Mouse (Mus musculus) hindlimb bud, embryonic 11.5 days (tissue): ENCODE measurements at regions not wholly inside any gene's neighbourhood (a gene's known extent, or its start where the extent isn't known, plus 50 kb on each side); places are given as distances from the start of the nearest gene placed in this dataset.
A peak's percentile ranks its signal among the peaks of the same experiment; 100 is the strongest.

Source experiments
- DNase-seq: peaks from one replicate; pipeline ENCODE4 v3.0.0-alpha.2; 2012; ENCODE audit warnings: low read depth, low spot score; ENCODE audit errors: extremely low spot score

DNA sequence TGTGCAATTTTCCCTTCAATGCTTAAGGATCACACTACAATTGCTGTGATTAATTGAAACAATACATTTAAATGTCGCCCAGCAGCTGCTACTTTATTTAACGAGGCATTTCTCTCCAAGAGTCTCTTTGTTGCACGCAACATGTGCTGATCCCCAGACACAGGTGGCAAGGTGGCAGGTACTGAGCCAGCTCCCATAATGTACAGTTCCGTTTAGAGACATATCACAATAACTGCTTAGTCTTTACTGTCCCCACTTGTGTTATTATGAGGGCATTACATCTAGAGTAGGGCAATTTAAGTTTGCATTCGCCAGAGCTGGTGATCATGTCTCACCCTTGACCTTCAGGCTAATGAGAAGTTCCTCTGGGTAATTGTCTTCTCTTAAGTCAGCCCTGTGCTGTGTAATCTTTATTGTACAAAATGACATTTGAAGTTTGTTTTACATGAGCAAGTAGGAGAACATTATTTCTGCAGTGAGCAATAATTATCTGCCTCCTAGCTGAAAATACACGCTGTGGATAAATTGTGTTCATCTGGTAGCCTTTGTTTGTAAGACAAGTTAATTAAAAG, 1005.7 kb upstream of the Nudt12 start:
- peak; percentile 22 for DNase-seq

DNA sequence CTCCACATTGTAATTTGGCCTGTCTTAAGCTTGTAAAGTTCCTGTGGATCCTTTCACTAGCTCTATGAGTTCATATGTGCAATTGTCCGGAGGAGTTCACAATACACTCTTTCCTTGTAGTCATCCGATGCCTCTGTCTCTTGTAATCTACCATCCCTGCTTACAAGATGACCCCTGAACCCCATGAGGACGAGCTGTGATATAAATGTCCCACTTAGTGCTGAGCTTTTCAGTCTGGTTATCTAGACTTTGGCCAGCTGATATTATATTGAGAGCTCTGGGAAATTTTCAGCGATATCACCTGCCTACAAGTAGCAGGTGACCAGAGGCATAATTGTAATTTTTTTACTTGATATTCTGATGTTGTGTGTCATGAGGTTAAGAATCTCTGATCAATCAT, 984.8 kb upstream of the Nudt12 start:
- no peak for DNase-seq

DNA sequence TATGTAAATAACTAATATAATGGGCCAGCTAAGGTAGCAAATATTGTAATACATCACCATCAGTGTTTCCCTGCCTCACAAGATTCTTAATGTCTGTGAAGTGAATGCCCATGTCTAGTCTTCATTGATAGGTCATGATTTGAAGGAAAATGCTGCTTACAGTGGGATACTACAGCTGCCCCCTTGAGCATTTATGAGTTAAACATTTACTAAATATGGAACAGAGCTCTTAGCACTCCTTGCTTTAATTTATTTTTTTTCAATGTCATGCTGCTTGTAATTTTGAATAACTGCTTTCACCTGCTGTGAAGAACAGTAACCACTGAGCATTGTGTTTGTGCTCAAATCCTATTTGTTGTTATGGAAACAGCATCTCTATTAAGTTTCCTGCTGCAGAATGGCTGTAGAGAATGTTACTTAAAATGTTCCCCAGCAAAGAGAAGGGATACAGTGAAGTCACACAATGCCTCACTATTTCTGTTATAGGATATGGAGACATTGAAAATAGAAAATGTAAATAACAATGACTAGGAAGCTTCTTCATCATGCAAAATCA, 966.2 kb upstream of the Nudt12 start:
- no peak for DNase-seq

DNA sequence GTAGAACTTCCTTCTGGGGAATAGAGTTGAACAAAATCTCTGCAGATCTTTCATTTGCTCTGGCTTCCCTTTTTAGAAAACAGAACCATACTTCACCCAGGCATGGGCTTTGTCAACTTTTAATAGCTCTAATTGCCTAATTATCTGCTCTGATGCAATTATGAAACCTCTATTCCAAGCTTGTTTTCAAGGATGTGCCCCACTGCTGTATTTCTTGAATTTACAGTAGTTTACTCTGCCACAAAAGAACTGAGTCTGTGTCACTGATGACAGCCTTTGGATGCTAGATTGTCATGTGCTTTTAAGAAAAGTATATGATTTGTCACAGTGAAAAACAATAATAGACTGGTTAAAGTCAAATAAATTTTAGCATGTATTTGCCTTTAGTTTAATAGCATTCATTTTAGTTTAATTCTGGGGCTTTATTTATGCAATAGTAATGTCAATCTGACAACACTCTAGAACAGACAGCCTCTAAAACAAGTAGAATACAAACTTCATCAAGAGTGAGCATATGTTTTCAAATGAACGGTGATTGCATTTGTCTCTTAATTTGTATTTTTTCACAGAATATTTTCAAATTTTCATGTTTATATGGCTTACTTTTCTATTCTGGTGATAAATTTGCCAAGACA, 964.1 kb upstream of the Nudt12 start:
- no peak for DNase-seq

DNA sequence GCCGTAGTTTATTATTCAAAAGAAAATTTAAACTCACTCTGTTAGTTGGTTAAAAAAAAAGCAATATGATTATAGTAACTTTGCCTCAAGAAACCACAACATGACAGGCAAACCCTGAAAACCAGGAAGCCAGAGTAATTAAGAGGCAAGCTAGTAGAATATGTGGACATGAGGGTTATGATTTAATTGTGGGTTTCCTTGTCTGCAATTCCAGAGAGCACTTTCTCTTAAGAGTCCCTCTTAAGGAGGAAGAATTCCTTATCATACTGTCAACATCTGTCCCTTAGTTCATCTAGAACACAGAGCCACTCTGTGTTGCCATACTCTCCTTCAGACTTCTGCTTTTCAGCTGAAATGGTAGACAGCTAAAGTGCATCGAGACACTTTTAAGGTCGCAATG, 954.2 kb upstream of the Nudt12 start:
- no peak for DNase-seq

DNA sequence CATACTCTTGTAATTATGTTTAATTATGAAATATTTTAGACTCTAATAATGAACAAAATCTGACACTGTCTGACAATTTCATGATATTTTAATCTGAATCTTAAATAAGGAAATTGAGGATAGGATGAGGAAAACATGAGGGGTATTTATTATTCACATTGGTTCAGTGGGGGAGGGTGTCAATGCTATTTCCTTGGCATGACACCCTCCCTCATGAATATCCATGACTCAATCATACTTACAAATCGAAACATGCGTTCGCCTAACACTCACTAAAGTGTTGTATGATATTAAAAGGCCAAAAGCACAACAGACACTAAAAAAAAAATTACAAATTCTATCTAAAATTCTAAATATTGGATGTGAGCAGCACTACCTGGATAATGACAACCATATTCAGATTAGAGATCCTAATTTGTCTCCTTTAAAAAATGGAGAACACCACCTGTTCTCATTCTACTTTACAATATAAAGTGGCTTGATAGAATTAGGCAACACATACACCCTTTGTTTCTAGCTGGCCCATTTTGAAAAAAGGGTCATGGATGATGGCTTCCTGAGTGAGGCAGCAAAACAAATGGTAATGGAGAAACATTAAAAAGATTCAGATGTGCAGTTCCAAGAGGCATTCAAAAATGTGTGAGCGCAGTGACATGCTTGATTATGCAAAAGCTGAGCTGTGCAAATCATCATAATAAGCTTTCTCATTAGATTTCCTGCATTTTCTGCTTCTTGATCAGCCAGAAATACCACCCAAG, 942.3 kb upstream of the Nudt12 start:
- DNase-seq: no peak

DNA sequence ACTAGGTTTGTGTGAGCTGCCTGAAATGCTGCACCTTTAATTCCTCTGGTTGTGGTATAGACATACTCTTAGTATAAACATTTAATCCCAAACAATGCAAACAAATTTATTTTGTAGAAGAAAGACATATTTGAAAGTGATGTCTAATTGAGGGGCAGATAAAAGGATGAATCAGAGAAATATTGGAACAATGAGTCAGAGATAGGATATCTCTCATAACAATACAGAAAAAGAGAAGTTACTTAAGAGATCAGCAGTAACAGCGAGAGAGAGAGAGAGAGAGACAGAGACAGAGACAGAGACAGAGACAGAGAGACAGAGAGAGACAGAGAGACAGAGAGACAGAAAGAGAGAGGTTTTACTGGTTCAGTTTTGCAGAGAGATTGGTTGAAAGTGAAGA, 933.3 kb upstream of the Nudt12 start:
- DNase-seq: no peak

DNA sequence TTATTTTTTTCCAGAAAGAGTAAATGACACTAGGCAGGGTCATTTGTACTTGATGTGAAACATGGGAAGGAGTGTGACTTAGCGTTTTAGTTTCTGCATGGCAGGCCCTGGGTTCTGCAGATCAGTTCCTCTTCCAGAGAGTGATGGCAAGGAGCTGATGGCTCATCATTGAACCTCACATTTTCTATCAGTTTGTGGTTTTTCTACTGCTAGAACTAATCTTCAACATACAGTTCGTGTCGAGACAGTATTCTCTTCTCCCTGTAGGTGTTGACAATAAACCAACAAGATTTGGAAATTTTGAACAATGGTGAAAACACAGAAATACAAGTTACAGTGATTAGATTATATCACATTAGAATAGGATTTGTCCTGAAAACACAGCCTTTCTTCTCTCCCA, 891.2 kb upstream of the Nudt12 start:
- no peak for DNase-seq

DNA sequence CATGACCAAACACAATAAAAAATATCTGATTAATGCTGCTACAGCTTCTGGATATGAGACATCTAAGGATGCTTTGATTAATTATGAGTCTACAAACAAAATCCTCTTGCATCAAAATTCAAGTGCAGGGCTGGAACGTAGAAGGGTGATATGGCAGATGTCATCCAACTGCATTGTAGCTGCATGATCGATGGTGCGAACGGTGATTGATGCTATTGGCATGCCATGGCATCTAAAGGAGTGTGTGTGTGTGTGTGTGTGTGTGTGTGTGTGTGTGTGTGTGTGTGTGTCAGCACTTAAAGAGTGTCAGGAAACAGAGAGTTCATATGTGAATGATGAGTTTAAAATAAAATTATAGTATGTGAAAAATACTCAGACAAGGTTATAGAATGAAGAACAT, 864.6 kb upstream of the Nudt12 start:
- no peak for DNase-seq

DNA sequence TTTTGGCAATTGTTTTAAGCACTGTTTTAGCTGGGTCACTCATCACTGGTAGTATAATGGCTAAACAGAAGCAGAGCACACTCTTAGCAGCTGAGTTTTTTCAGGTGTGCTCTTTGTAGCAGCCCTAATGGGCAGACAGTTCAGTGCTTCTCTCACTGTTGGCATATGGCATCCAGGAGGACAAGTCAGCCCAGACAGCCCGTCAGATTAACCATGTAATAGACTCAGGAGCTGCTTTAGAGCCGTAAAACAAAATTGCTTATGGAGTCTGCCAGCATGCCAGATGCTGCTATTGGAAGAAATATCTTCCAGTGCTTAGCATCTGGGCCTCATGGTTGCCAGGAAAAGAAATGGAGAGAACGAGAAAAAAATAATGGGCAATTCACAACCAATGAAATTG, 835.7 kb upstream of the Nudt12 start:
- no peak for DNase-seq

DNA sequence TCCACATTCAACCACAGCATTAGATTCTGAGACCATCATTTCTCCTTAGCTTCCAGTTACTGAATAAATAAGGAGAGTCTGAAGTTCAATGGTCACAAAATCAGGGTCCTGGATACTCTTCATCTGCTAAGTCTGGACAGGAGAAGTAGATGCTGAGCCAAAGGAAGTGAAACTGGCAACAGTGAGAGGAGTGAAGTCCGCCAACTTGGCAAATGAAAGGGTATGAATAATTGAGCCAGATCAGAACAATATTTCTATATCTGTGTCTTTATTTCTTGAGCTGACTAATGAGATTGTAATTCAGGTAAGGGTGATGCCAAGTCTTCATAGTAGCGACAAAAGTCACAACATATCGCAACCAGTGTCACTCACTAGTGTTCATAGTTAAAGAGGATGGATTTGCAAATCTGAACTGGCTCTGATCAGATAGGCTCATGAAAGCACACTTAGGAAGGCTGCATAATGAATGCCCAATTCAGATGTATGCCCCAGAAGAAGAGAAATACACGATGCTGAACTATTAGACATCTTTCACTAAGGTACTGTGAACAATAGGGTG, 832.2 kb upstream of the Nudt12 start:
- no peak for DNase-seq

DNA sequence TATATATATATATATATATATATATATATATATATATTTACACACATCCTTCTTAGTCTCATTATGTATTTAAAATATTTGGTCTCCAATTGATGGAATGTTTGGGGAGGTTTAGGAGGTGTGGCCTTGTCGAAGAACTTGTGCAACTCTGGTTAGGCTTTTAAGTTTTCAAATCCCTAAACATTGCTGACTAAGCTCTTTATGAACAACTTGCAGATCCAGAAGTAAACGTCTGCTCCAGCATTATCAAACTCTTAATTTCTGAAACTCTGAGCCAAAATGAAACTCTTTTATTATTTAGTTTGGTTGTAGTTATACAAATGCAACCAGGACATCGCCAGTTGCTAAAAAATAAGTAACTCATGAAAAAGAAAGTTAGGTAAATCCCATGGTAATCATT, 792.7 kb upstream of the Nudt12 start:
- no peak for DNase-seq

DNA sequence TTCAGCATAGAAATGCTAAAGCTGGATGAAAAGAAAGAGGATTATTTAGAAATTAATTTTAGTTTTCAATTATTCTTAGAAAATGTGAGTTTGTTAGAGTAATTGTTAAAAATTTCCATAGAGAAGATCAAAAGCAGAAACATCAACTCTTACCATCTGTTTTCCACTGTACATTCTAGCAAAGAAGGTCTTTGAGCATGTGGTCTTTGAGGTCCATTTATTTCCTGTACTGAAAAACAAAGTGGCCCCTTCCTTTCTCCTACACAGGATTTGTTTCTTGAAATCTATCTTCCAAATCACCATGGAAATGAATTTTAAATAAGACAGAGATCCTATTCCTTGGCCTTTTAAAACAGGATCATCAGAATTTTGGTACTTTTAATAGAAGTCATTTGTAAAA, 780.3 kb upstream of the Nudt12 start:
- DNase-seq: no peak

DNA sequence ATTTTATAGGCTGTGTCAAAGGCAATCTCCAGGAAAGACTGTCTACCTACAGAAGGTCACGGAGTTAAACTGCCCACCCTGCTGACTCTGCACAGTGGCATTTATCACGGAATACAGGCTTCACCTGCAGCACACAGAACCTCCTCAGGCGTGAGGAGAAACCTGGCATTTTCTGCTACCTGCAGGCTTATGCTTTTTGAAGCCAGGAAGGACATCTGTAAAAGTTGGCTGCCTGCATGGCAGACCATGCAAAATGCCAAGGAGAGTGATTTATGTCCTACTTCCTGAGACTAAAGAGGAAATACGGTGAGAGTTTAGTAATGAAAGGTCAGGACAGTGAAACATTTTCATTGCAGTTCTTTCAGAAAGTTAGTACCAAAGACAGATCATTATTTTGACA, 779.6 kb upstream of the Nudt12 start:
- no peak for DNase-seq

DNA sequence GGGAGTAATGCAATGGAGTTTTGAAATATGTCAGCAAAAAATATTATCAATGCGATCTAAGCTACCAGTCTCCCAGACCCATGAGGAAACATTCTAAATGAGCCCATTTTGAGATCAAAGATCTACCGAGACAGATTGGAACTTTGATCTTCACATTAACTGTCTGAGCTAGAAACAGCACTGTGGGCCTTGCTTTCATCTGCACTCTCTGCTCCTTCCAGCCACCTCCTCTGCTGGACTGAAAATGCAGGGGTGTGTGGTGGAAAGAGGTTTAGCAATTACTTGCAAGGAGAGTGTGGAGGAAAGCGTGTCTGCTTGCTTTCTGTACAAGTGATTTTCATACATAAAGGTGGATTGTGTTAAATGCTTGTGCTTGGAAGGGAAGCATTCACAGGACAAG, 760.9 kb upstream of the Nudt12 start:
- DNase-seq: no peak

DNA sequence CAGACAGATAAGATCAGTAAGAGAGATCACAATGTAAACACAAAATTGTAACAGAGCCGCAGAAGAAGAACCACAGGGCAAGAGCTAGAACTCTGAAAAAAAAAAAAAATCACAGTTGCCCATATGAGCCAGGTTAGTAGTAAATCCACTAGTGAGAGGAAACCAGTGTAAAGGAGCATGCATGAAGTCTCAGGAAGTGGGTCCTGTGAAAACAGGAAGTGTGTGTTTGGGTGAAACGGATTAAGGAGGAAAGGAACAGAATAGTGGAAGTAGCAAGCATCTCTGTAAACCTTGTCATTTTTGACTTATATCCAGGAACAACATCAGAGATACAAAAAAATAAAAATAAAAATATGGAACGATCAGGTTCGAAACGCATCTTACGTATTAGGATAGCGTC, 753.4 kb upstream of the Nudt12 start:
- no peak for DNase-seq

DNA sequence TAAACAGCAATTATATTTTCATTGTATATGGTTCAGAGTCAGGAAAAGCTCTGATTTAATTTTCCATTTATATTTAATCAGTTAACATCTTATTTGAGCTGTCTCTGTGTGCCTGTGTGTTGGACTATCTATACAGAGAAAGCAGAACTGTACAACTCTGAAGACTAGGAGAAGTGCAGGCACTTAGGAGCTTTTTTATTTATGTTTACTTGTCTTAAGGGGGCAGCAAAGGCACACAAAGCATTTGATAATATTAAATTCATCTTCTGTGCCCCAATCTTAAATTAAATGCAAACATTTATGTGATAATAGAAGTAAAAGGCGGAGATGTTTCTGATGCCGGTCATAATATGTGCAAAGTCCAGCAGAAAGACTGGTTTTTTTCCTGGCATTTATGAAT, 751.3 kb upstream of the Nudt12 start:
- DNase-seq: no peak

DNA sequence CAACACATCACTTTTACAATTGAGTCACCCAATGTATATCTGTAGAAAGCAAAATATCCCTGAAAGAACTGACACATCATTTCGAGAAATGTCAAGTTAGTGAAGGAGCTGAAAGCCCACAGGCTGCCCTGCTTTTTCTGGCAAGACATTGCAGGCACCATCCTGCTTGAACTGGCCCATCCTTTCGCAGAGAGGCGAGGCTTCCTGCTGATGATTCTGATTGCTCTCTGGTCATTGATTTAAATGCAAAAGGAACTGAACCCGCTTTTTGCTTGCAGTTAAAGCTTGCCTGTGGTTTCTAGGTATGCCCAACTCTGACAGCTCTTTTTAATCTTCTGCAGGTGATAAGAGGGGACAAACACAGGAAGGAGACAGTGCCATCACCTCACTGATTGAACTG, 748.9 kb upstream of the Nudt12 start:
- no peak for DNase-seq

DNA sequence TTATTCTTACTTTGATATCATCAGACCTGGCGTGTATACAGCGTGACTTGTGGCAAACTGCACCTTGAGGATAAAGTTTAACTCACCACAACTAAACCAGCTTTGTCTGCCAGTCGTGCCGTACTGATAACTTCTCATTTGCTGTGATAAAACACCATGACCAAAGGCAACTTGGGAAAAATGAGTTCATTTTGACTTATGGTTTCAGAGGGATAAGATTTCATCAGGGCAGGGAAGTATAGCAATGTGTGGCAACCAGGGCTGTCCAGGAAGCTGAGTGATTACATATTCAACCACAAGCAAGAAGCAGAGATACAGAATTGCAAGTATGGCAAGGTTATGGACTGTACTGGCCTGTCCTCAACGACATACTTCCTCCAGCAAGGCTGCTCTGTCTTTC, 747.7 kb upstream of the Nudt12 start:
- DNase-seq: no peak

DNA sequence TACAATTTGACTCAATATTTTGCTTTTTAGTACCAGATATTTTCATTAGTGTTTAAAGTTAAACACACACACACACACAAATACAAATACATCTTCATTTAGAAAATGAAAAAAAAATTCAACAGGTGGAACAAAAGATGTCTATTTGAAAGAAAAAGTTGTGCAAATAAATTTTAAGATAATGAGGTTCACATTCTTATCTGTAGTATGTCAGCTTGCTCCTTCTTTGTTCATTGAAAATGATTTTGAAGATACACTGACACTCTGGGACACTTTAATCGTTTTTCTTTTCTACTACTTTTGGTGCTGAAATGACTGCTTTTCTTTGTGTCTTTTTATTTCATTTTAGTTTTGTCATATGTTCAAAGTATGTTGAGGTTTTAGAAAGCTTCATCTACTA, 732.9 kb upstream of the Nudt12 start:
- DNase-seq: no peak
